Mouse (Mus musculus): ENCODE results near the gene Pgs1. TPM values are rescaled to one million over a fixed set of nuclear protein-coding genes. Genes with fewer than 3 reads are reported as not detected.

The Pgs1 gene
- total and polyA plus RNA-seq, 2 experiments from 2014 or later: 54.4 to 63.0 TPM

DNA sequence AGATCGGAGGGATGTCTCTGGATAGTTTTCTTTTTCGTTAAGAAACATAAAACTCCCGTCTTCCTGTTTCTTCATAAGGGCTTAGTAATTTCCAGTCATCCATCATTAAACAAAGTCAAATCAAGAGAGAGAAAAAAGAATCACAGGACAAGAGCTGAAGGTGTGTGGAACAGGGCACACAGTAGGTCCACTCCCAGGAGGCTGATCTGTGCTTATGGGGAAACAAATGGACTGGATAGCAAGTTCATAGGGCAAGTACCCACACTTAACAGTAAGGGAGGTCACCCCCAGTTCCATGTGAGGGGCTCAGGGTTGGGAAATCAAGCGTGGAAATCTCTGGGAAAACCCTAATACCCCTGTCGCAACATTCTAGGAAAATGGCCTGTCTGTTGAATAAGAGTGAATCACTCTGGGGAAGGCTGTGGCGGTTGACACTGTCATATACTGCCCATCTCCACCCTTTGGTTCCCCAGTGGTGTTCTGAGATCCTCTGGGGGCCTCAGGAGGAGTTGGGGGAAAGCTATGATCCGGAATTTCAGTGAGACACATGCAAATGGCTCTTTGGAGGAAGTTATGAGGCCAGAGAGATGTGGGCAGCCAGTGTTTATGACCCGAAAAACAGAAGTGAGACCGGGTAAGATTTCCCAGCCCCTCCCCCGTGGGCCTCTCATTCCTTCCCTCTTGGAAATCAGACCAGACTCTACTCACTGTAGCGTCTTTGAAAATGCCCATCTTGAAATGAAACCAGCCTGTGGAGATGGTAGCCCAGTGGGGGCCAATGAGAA lies 39.7 kb upstream of the Pgs1 start:
- Histone ChIP-seq H3K27me3 (ENCODE audit: insufficient read depth, low read length) (no peaks in the 10 kb centered on the region), H3K4me2 (ENCODE audit: low read depth) (no peak overlapping the region), H3K4me1 (ENCODE audit: insufficient read depth) (peaks cover 5% of the 10 kb centered on the region; the same call in 1 of the 2 replicates), H3K4me3 (ENCODE audit: low read depth, low read length) (no peak overlapping the region), H3K9ac (no peak overlapping the region), H3K9me3 (ENCODE audit: low read length) (no peaks in the 10 kb centered on the region), H3K27ac (ENCODE audit: low read depth, low read length) (no peak overlapping the region), H3K36me3 (ENCODE audit: insufficient read depth) (no peaks in the 10 kb centered on the region)
- 84% methylated on average over 11 of the region's 11 CpGs for WGBS
- DNase-seq: no peak
- no peak for TF ChIP-seq CTCF (IDR thresholded peaks at IDR 0.05; ENCODE audit: low read depth)
- no peak for ATAC-seq

DNA sequence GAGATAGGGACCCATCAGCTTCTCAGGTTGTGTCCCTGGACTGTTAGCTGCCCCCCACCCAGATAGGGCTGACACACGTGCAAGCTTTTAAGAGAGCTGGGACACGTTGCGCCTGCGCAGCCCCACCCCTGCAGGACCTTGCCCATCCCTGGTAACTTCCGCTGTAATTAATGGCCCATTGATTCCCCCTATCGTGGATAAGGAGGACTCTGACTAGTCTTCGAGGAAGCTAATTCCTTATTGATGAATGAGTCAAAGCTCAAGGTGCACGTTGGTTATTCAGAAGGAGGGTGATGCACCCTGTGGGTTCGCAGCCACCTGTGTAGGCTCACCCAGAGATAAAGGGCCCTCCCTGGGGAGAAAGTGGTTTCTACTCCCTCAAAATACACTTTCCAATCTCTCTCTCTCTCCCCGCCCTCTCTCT lies 39.1 kb upstream of the Pgs1 start:
- no peak for TF ChIP-seq CTCF (IDR thresholded peaks at IDR 0.05; ENCODE audit: low read depth)
- H3K36me3 ChIP-seq (ENCODE audit: insufficient read depth): no peaks in the 10 kb centered on the region
- no peak for ATAC-seq
- 79% methylated on average over 10 of the region's 10 CpGs for WGBS
- no peaks in the 10 kb centered on the region for H3K9me3 ChIP-seq (ENCODE audit: low read length)
- H3K27me3 ChIP-seq (ENCODE audit: insufficient read depth, low read length): no peaks in the 10 kb centered on the region
- H3K4me2 ChIP-seq (ENCODE audit: low read depth): no peak overlapping the region
- H3K4me1 ChIP-seq (ENCODE audit: insufficient read depth): peaks cover 5% of the 10 kb centered on the region; the same call in 1 of the 2 replicates
- H3K4me3 ChIP-seq (ENCODE audit: low read depth, low read length): no peak overlapping the region
- H3K9ac ChIP-seq: no peak overlapping the region
- DNase-seq: no peak
- no peak overlapping the region for H3K27ac ChIP-seq (ENCODE audit: low read depth, low read length)

GRCm38 (mm10) chr11:117949392-117950091 lies 36.5 kb upstream of the Pgs1 start:
- Histone ChIP-seq H3K4me2 (ENCODE audit: low read depth) (peak overlapping the region; percentile 53), H3K4me1 (ENCODE audit: insufficient read depth) (peaks cover 5% of the 10 kb centered on the region; the same call in 1 of the 2 replicates), H3K36me3 (ENCODE audit: insufficient read depth) (no peaks in the 10 kb centered on the region), H3K9ac (peak overlapping the region; percentile 43; the same call in 1 of the 2 replicates), H3K27ac (ENCODE audit: low read depth, low read length) (no peak overlapping the region), H3K27me3 (ENCODE audit: insufficient read depth, low read length) (no peaks in the 10 kb centered on the region), H3K9me3 (ENCODE audit: low read length) (no peaks in the 10 kb centered on the region), H3K4me3 (ENCODE audit: low read depth, low read length) (peak overlapping the region; percentile 20)
- TF ChIP-seq CTCF (IDR thresholded peaks at IDR 0.05; ENCODE audit: low read depth): no peak
- WGBS: 2% methylated on average over 49 of the region's 49 CpGs
- DNase-seq: peak; percentile 70
- peak; percentile 88 for ATAC-seq

- 86% methylated on average over 6 of the region's 6 CpGs for WGBS
- no peak for TF ChIP-seq CTCF (IDR thresholded peaks at IDR 0.05; ENCODE audit: low read depth)
- H3K4me1 ChIP-seq (ENCODE audit: insufficient read depth): peaks cover 5% of the 10 kb centered on the region; the same call in 1 of the 2 replicates
Measured at GRCm38 (mm10) chr11:117951391-117951790, 34.7 kb upstream of the Pgs1 start.

DNA sequence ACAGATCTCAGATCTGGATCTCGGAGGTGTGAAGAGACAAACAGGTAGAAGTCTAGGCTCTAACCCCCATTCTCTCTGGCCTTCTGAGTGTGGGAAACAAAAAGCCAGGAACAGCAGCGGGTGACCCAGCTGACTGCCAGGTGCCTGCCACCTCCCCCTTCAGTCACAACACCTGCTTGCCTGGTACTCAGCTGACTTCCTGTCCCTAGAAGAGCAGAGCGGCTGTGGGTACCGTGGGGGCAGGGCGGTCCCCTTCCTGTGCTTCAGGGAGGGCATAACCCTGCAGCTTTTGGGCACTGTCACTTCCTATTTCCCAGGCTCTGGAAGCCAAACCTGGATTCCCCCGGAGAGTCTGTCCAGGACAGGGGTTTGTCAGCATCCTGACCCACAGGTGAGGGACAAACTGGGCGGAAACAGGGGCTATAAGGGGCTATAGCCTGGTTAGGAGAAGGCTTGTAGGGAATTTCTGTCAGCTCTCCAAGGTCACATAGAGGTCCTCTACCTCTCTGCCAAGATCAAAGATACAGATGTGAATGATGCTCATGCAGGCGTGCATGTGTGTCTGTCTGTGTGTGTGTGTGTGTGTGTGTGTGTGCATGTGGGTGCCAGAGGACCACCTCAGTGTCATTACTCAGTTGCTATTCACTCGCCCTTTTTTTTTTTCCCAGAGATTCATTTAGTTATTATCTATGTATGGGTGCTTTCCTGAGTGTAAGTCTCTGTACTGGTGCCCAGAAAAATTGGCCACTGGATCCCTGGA lies 33.7 kb upstream of the Pgs1 start:
- Histone ChIP-seq H3K4me1 (ENCODE audit: insufficient read depth) (peaks cover 5% of the 10 kb centered on the region; the same call in 1 of the 2 replicates), H3K4me2 (ENCODE audit: low read depth) (no peak overlapping the region), H3K9me3 (ENCODE audit: low read length) (no peaks in the 10 kb centered on the region), H3K9ac (no peak overlapping the region), H3K27me3 (ENCODE audit: insufficient read depth, low read length) (no peaks in the 10 kb centered on the region), H3K27ac (ENCODE audit: low read depth, low read length) (no peak overlapping the region), H3K36me3 (ENCODE audit: insufficient read depth) (no peaks in the 10 kb centered on the region), H3K4me3 (ENCODE audit: low read depth, low read length) (no peak overlapping the region)
- DNase-seq: no peak
- no peak for TF ChIP-seq CTCF (IDR thresholded peaks at IDR 0.05; ENCODE audit: low read depth)
- 83% methylated on average over 9 of the region's 9 CpGs for WGBS
- no peak for ATAC-seq

More at GRCm38 (mm10) chr11:117951391-117951790, 34.7 kb upstream of the Pgs1 start:
- H3K4me2 ChIP-seq (ENCODE audit: low read depth): no peak overlapping the region
- ATAC-seq: no peak
- no peaks in the 10 kb centered on the region for H3K27me3 ChIP-seq (ENCODE audit: insufficient read depth, low read length)
- H3K36me3 ChIP-seq (ENCODE audit: insufficient read depth): no peaks in the 10 kb centered on the region
- H3K9ac ChIP-seq: no peak overlapping the region
- H3K9me3 ChIP-seq (ENCODE audit: low read length): no peaks in the 10 kb centered on the region
- no peak overlapping the region for H3K4me3 ChIP-seq (ENCODE audit: low read depth, low read length)
- no peak overlapping the region for H3K27ac ChIP-seq (ENCODE audit: low read depth, low read length)
- no peak for DNase-seq

DNA sequence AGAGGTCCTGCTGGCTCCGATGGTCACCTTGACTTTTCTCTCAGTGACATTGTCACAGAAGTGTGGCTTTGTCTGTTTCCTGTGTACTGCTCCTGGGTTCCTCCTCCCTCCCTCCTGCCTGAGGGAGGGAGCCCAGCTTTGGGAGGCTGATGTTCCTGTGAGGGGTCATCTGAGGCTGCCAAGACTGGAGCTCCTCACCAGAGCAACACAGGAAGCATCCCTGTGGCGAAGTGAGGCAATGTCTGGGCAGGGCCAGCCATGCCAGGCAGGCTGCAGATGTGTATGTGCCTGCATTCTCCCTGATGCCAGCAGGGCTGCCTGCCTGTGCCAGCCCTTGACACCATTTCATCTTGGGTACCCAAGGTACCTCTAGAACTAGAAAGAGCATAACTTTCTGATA lies 32.0 kb upstream of the Pgs1 start:
- Histone ChIP-seq H3K4me2 (ENCODE audit: low read depth) (no peak overlapping the region), H3K9me3 (ENCODE audit: low read length) (no peaks in the 10 kb centered on the region), H3K4me3 (ENCODE audit: low read depth, low read length) (no peak overlapping the region), H3K4me1 (ENCODE audit: insufficient read depth) (peaks cover 5% of the 10 kb centered on the region; the same call in 1 of the 2 replicates), H3K9ac (no peak overlapping the region), H3K27me3 (ENCODE audit: insufficient read depth, low read length) (no peaks in the 10 kb centered on the region), H3K36me3 (ENCODE audit: insufficient read depth) (no peaks in the 10 kb centered on the region), H3K27ac (ENCODE audit: low read depth, low read length) (no peak overlapping the region)
- DNase-seq (peak; percentile 37), ATAC-seq (peak; percentile 66)
- whole genome bisulfite sequencing: 55% methylated on average over 2 of the region's 2 CpGs
- TF ChIP-seq CTCF (IDR thresholded peaks at IDR 0.05; ENCODE audit: low read depth): peak; percentile 23
